Mouse (Mus musculus) lung, postnatal 36 days (tissue): ENCODE measurements around the gene Fndc3b.
"Not testable (repeated sequence)": the region's sequence is repeated elsewhere in the genome, so short reads cannot be mapped to it uniquely, and the experiment has no call there.

Experiments
- DNase-seq: peaks from one replicate; pipeline ENCODE4 v3.0.0; 2022; ENCODE audit warnings: mixed read lengths

Fndc3b gene

GRCm38 (mm10) chr3:27454402-27455195, 256.5 kb downstream of the Fndc3b start:
- DNase-seq: peak; percentile 64

DNA sequence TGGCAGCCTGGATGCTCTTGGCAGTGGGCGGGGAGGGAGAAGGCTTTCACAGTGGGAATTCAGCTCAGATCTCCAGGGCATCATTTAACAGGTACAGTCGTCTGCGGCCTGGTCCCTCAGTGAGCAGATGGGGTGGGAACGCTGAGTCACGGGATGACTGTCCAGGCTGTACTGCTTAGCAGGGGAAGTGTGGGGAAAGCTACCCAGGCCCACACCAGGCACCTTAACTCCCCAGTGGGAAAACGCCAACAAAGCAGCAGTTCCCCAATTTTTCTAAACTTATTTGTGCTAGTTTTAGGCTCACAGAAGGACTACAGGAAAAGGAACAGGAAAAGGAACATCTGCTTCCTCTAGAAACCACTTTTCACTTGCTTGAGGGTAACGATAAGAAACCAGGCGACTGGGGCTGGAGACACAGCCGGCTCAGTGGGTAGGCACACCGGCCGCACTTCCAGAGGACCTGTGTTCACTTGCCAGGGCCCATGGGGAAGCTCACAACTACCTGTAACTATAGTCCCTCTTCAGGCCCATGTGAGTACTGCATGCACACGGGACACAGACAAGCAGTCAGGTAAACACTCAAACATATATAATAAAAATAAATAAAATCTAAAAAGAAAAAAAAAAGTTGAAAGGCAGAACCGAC, 257.5 kb downstream of the Fndc3b start:
- DNase-seq: peak; percentile 35

GRCm38 (mm10) chr3:27449447-27449846, 261.7 kb downstream of the Fndc3b start:
- DNase-seq: no peak

- DNase-seq: peak; percentile 25
These were observed 262.7 kb downstream of the Fndc3b start for GRCm38 (mm10) chr3:27448367-27448766.

DNA sequence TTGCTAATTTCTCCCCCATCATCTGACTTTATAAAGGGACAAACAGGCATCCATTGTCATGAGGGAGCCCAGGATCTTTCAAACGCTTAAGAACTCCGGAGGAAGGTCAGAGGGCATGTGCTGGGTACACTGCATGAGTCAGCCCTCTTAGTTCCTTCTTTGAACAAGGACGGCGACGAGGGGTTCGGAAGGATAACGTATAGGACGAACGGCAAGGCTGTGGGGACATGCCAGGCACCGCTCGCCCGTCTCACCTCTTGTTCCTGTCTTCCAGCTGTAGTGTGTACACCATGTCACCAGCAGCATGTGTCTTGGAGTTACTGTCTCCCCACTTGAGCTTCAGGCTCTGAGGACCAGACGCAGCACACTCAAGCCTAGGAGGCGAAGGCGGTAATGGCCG, 271.4 kb downstream of the Fndc3b start:
- DNase-seq: no peak

DNA sequence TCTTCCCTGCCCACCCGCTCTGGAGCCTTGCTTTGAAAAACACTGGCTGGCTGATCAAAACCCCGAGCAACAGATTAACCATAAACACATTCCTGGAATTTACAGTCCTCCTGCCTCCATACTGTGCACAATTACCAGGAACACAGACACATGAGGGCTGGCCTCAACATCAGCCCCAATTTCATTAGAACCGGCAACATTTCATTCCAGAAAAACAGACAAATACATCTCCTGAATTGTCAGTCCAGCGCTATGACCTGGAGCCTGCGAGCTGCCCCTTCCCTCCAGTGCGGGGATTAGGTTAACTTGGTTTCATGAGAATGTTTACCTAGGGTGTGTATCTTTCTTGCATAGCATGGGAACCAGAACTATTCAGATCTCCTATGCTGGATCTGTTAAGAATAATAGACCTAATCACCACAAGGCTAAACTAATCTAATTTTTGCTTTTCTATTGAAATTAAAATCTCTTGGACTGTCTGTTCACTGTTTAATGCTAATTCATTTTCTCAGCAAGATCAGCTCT, 275.9 kb downstream of the Fndc3b start:
- DNase-seq: no peak

GRCm38 (mm10) chr3:27432981-27433380, 278.1 kb downstream of the Fndc3b start:
- DNase-seq: no peak

- DNase-seq: peak; percentile 21
These were observed 280.4 kb downstream of the Fndc3b start for GRCm38 (mm10) chr3:27430621-27431263.

- DNase-seq: no peak
These were observed 283.7 kb downstream of the Fndc3b start for GRCm38 (mm10) chr3:27427406-27427805.

GRCm38 (mm10) chr3:27424049-27424667, 286.9 kb downstream of the Fndc3b start:
- no peak for DNase-seq

- DNase-seq: no peak
These were observed 288.6 kb downstream of the Fndc3b start for GRCm38 (mm10) chr3:27422521-27422920.

DNA sequence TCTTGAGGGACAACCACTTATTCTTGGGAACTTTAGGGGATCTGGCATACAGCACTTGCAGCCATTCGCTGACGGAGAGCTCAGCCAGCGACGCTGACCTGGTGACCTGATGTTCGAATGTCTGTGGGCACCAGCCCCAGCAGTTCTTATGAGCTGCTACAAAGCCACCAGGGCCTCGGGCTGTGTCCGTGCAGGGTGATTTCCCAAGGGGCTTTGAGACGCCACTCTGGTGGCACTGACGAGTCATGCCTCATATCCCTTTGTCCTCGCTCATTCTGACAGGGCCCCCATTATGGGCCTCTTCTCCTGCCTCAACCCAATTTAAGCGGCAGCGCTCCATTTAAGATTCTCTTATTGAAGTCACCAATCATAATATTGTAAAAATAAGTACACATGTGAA, 289.1 kb downstream of the Fndc3b start:
- DNase-seq: no peak

- peak; percentile 18 for DNase-seq
These were observed 292.5 kb downstream of the Fndc3b start for GRCm38 (mm10) chr3:27418602-27419001.

DNA sequence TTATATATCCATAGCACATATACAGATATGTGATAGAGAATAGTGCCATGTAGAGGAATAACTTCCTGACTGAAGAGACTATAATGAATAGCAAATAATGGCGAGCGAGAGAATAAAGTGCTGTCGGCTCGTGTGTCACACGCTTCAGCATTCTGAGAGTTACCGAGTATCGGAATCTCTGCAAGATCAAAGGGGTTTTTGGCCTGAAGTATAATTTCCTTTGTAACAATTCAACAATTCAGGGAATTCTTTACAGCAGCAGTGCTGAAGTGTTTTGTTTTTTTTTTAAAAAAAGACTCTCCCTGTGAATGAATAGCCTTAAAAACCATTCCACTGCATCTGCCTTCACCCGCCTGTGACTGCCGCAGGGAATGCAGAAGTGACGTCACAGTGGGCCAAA, 294.3 kb downstream of the Fndc3b start:
- no peak for DNase-seq

DNA sequence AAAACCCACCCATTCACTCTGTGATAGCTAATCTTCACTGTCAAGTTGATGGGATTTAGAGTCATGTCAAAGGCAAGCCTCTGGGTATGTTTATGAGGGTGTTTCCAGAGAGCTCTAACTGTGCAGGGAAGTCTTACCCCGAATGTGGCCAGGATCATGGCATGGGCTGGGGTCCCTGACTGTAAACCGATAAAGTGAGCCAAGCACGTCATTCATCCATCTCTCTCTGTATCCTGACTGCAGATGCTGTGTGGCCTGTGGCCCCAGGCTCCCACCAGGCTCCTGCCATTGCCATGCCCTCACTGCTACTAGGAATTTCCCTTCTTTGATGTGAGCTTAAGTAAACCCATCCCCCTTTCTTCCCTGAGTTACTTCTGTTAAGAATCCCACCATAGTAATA, 297.5 kb downstream of the Fndc3b start:
- no peak for DNase-seq

DNA sequence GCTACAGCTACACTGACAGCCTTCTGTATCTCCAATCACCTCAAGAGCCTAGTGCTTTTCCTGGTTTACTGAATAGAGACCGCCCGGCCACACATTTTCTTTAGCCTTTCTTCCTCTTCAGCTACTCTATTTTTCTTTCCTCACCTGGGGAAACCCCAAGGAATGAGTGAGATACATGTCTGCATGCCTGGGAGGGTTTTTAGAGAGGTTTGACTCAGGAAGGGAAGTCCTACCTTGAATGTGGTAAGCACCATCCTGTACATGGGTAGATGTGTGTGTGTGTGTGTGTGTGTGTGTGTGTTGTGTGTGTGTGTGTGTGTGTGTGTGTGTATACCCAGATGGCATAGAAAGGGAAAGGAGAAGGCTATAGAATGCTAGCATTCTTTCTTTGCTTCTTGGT, 299.8 kb downstream of the Fndc3b start:
- DNase-seq: no peak

DNA sequence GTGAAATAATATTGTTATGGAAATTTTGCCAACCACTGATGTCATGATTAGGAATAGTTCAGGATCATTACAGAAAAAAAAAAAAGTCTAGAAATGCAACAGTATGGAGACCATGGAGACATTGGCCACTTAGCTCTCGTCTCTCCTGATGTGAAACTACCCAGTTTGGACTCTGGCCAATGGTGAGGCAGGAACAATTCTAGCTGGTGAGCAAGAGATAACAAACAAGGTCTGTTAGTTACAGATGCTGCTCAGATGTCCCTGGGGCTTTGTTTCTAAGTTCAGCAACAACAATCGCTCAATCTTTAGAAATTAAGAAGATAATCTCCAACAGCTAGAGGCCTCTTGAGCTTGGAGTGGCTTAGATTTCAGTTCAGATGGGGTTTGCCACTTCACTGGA, 302.5 kb downstream of the Fndc3b start:
- DNase-seq: no peak

- DNase-seq: no peak
These were observed 304.7 kb downstream of the Fndc3b start for GRCm38 (mm10) chr3:27406440-27406839.

GRCm38 (mm10) chr3:27400996-27401395, 310.1 kb downstream of the Fndc3b start:
- DNase-seq: not testable (repeated sequence)

- DNase-seq: no peak
These were observed 321.2 kb downstream of the Fndc3b start for GRCm38 (mm10) chr3:27389923-27390322.

GRCm38 (mm10) chr3:27384836-27385235, 326.3 kb downstream of the Fndc3b start:
- no peak for DNase-seq

DNA sequence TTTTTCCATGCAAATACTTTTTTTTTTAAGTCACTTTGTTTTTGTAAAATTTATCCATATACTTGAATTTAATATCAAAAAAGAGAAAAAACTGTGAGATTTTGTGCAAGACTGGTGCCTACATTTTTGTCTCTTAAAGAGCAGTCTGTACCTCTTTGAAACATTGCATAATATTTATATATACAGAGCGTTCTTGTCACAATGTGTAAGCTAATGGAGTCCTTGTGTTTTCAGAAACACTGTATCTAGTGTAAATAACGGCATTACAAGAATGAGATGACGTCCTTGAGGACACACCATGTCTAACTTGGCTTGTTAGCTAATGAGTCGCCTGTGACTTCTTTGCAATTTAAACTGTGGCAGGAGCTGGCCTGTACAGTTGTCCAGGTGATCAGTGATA, 333.2 kb downstream of the Fndc3b start:
- no peak for DNase-seq

DNA sequence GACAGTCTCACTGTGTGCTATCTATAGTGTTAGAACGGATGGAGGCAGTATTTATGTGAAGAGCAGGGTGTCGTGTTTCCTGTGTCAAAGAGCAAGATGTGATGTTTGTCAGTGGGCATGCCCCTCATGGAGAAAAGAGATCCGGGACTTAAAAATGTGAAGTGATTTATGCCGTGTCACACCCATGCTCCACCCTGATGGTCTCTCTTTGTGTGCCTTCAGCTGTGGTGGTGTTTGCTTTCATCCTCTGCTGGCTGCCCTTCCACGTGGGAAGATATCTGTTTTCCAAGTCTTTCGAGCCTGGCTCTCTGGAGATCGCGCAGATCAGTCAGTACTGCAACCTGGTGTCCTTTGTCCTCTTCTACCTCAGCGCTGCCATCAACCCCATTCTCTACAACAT, 336.7 kb downstream of the Fndc3b start:
- DNase-seq: no peak
